Mouse (Mus musculus): ENCODE measurements at regions not wholly inside any gene's neighbourhood (a gene's known extent, or its start where the extent isn't known, plus 50 kb on each side); places are given as distances from the start of the nearest gene placed in this dataset.

DNA sequence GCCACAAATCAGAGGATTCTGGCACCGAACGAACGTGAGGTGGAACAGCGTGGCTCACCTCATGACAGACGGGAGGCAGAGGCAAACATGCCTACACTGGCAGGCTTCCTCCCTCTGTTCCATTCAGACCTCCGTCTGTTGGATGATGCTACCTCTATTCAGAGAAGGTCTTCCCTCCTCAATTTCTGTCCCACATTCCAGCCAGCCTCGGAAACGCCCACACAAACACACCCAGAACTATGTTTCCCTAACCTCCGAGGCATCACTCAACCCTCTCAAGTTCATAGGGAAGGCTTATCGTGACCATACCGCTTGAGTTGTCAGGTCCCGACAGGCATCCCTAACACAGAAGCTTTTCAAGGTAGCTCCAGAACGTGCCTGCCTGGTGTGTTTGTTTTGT lies 68.3 kb upstream of the Tgif1 start:
- Histone ChIP-seq H3K36me3 (ENCODE audit: control insufficient read depth, insufficient read depth, low read length) (no peaks in the 10 kb centered on the region), H3K4me1 (ENCODE audit: control insufficient read depth, insufficient read depth, low read length) (no peaks in the 10 kb centered on the region), H3K27me3 (replicated peaks; ENCODE audit: control insufficient read depth, insufficient read depth, low read length) (no peaks in the 10 kb centered on the region), H3K27ac (ENCODE audit: insufficient read depth, low read depth, low read length) (no peak overlapping the region), H3K4me3 (ENCODE audit: insufficient read depth, low read depth, low read length) (no peak overlapping the region)
- 35% methylated on average over 13 of the region's 13 CpGs for WGBS
- no peak for DNase-seq
- TF ChIP-seq CTCF (conservative IDR thresholded peaks at IDR 0.05; ENCODE audit: insufficient read depth, insufficient read length, low read depth, low read length) (no peak), POLR2A (IDR thresholded peaks at IDR 0.05; ENCODE audit: low read depth, low read length) (no peak)

DNA sequence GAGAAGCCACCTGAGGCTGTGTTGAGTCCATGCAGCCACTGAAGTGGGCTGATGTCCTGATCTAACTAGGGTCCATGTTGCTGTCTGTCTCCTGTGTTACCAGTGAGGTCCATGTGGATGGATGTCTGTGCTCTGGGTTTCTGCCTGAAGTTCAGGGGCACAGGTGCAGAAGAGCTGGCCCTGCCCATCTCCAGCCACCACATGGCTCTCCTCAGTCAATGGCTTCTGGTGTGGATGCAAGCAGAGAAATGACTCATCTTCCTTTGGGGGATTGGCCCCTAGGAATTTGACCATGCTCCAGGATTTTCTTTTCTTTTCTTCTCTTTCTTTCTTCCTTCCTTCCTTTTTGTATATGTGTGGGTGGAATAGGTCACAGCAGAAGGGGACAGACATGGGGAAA lies 66.8 kb upstream of the Tgif1 start:
- TF ChIP-seq CTCF (conservative IDR thresholded peaks at IDR 0.05; ENCODE audit: insufficient read depth, insufficient read length, low read depth, low read length) (no peak), POLR2A (IDR thresholded peaks at IDR 0.05; ENCODE audit: low read depth, low read length) (no peak)

GRCm38 (mm10) chr17:70917183-70917935 lies 64.0 kb upstream of the Tgif1 start:
- Histone ChIP-seq H3K27me3 (replicated peaks; ENCODE audit: control insufficient read depth, insufficient read depth, low read length) (no peaks in the 10 kb centered on the region), H3K27ac (ENCODE audit: insufficient read depth, low read depth, low read length) (no peak overlapping the region), H3K4me3 (ENCODE audit: insufficient read depth, low read depth, low read length) (no peak overlapping the region), H3K36me3 (ENCODE audit: control insufficient read depth, insufficient read depth, low read length) (no peaks in the 10 kb centered on the region), H3K4me1 (ENCODE audit: control insufficient read depth, insufficient read depth, low read length) (no peaks in the 10 kb centered on the region)
- no peak for DNase-seq
- WGBS: 73% methylated on average over 19 of the region's 19 CpGs
- TF ChIP-seq POLR2A (IDR thresholded peaks at IDR 0.05; ENCODE audit: low read depth, low read length) (no peak), CTCF (conservative IDR thresholded peaks at IDR 0.05; ENCODE audit: insufficient read depth, insufficient read length, low read depth, low read length) (no peak)

More for the DNA sequence above, 66.8 kb upstream of the Tgif1 start:
- H3K36me3 ChIP-seq (ENCODE audit: control insufficient read depth, insufficient read depth, low read length): no peaks in the 10 kb centered on the region
- no peak overlapping the region for H3K27ac ChIP-seq (ENCODE audit: insufficient read depth, low read depth, low read length)
- no peak overlapping the region for H3K4me3 ChIP-seq (ENCODE audit: insufficient read depth, low read depth, low read length)
- H3K4me1 ChIP-seq (ENCODE audit: control insufficient read depth, insufficient read depth, low read length): no peaks in the 10 kb centered on the region
- H3K27me3 ChIP-seq (replicated peaks; ENCODE audit: control insufficient read depth, insufficient read depth, low read length): no peaks in the 10 kb centered on the region
- DNase-seq: no peak

DNA sequence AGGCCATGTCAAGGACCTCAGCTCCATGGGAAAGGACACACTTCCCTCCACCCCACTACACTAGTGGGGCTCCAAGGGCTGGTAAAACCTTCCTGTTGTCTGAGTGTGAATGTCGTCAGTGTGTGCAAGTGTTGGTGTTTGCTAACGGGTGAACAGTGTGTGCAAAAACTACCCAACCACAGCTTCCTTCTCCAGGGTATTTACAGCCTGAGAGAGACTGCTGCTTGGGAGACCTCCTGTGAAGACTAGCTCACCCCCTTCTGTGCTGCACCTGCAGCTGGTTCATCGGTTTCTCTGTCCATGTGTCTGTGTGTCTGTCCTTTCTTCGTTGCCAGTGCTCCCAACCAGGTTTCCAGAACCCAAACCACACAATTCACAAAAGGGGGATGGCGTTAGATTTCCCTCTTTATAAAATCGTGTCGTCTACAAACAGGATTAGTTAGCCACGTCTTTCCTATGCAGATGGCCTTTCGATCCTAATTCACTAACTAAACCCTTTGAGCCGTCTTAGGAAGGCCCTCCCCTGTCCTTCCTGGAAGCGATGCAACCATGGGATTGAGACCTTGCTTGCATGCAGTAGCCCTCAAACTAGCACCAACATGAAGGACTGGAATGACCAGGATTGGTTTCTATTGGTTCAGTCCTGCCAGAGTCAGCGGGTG lies 62.9 kb upstream of the Tgif1 start:
- no peaks in the 10 kb centered on the region for H3K27me3 ChIP-seq (replicated peaks; ENCODE audit: control insufficient read depth, insufficient read depth, low read length)
- no peak overlapping the region for H3K27ac ChIP-seq (ENCODE audit: insufficient read depth, low read depth, low read length)
- no peaks in the 10 kb centered on the region for H3K4me1 ChIP-seq (ENCODE audit: control insufficient read depth, insufficient read depth, low read length)
- WGBS: 74% methylated on average over 12 of the region's 12 CpGs
- TF ChIP-seq POLR2A (IDR thresholded peaks at IDR 0.05; ENCODE audit: low read depth, low read length) (no peak), CTCF (conservative IDR thresholded peaks at IDR 0.05; ENCODE audit: insufficient read depth, insufficient read length, low read depth, low read length) (no peak)
- DNase-seq: no peak
- H3K4me3 ChIP-seq (ENCODE audit: insufficient read depth, low read depth, low read length): no peak overlapping the region
- no peaks in the 10 kb centered on the region for H3K36me3 ChIP-seq (ENCODE audit: control insufficient read depth, insufficient read depth, low read length)

- no peaks in the 10 kb centered on the region for H3K4me1 ChIP-seq (ENCODE audit: control insufficient read depth, insufficient read depth, low read length)
- no peaks in the 10 kb centered on the region for H3K27me3 ChIP-seq (replicated peaks; ENCODE audit: control insufficient read depth, insufficient read depth, low read length)
- no peak overlapping the region for H3K4me3 ChIP-seq (ENCODE audit: insufficient read depth, low read depth, low read length)
- TF ChIP-seq POLR2A (IDR thresholded peaks at IDR 0.05; ENCODE audit: low read depth, low read length) (no peak), CTCF (conservative IDR thresholded peaks at IDR 0.05; ENCODE audit: insufficient read depth, insufficient read length, low read depth, low read length) (no peak)
- WGBS: 83% methylated on average over 6 of the region's 6 CpGs
- DNase-seq: no peak
- H3K27ac ChIP-seq (ENCODE audit: insufficient read depth, low read depth, low read length): no peak overlapping the region
- no peaks in the 10 kb centered on the region for H3K36me3 ChIP-seq (ENCODE audit: control insufficient read depth, insufficient read depth, low read length)
These were observed 62.1 kb upstream of the Tgif1 start for GRCm38 (mm10) chr17:70915445-70915844.

- Histone ChIP-seq H3K4me1 (ENCODE audit: control insufficient read depth, insufficient read depth, low read length) (no peaks in the 10 kb centered on the region), H3K4me3 (ENCODE audit: insufficient read depth, low read depth, low read length) (no peak overlapping the region), H3K27ac (ENCODE audit: insufficient read depth, low read depth, low read length) (no peak overlapping the region), H3K27me3 (replicated peaks; ENCODE audit: control insufficient read depth, insufficient read depth, low read length) (no peaks in the 10 kb centered on the region), H3K36me3 (ENCODE audit: control insufficient read depth, insufficient read depth, low read length) (no peaks in the 10 kb centered on the region)
- no peak for TF ChIP-seq POLR2A (IDR thresholded peaks at IDR 0.05; ENCODE audit: low read depth, low read length)
- TF ChIP-seq CTCF (conservative IDR thresholded peaks at IDR 0.05; ENCODE audit: insufficient read depth, insufficient read length, low read depth, low read length): 0 out of 2 replicates have a peak, but pooled peaks have one; percentile 12
- no peak for DNase-seq
- 91% methylated on average over 2 of the region's 2 CpGs for WGBS
These were observed 56.9 kb upstream of the Tgif1 start for GRCm38 (mm10) chr17:70910238-70910637.

GRCm38 (mm10) chr17:70909573-70909972 lies 56.2 kb upstream of the Tgif1 start:
- DNase-seq: no peak
- H3K27ac ChIP-seq (ENCODE audit: insufficient read depth, low read depth, low read length): no peak overlapping the region
- no peak overlapping the region for H3K4me3 ChIP-seq (ENCODE audit: insufficient read depth, low read depth, low read length)
- no peaks in the 10 kb centered on the region for H3K27me3 ChIP-seq (replicated peaks; ENCODE audit: control insufficient read depth, insufficient read depth, low read length)
- TF ChIP-seq POLR2A (IDR thresholded peaks at IDR 0.05; ENCODE audit: low read depth, low read length) (no peak), CTCF (conservative IDR thresholded peaks at IDR 0.05; ENCODE audit: insufficient read depth, insufficient read length, low read depth, low read length) (no peak)
- H3K4me1 ChIP-seq (ENCODE audit: control insufficient read depth, insufficient read depth, low read length): no peaks in the 10 kb centered on the region
- no peaks in the 10 kb centered on the region for H3K36me3 ChIP-seq (ENCODE audit: control insufficient read depth, insufficient read depth, low read length)
- WGBS: 49% methylated on average over 3 of the region's 3 CpGs
